Mouse (Mus musculus): ENCODE results near the gene Rnf32. TPM values are rescaled to one million over a fixed set of nuclear protein-coding genes. Genes with fewer than 3 reads are reported as not detected.

The Rnf32 gene
- polyA plus RNA-seq (2012; rRNA removed) = 8.2 and 8.4 TPM in 2 replicates

GRCm38 (mm10) chr5:29195570-29196263 is at the start of gene Rnf32:
TSS of gene Rnf32 (plus strand) at chr5:29195992.

Other genes with a start within 250 kb of the Rnf32 start
- 5.8 and 7.1 TPM in 2 replicates for gene Lmbr1, start 182.4 kb downstream of the Rnf32 start, polyA plus RNA-seq (2012; rRNA removed)
- gene Nom1, start 238.7 kb downstream of the Rnf32 start, polyA plus RNA-seq (2012; rRNA removed) = 22.5 and 36.4 TPM in 2 replicates